Mouse (Mus musculus): ENCODE results near the gene Mpdu1.
"Not testable (repeated sequence)": the region's sequence is repeated elsewhere in the genome, so short reads cannot be mapped to it uniquely, and the experiment has no call there.

Mpdu1 gene

GRCm38 (mm10) chr11:69621571-69622268 is 40.7 kb downstream of the Mpdu1 start, which contains the start of gene Sat2:
Gene Sat2, plus strand, starts transcription at chr11:69622024.
- DNase-seq (ENCODE audit: low read depth): no peak

GRCm38 (mm10) chr11:69620394-69621081 is 41.9 kb downstream of the Mpdu1 start:
- no peak for DNase-seq (ENCODE audit: low read depth)

- DNase-seq (ENCODE audit: low read depth): no peak
Measured at GRCm38 (mm10) chr11:69617805-69618204, 44.6 kb downstream of the Mpdu1 start, which contains the start of gene Shbg. Gene Shbg, minus strand, starts transcription at chr11:69617905.

- DNase-seq (ENCODE audit: low read depth): no peak
Measured at GRCm38 (mm10) chr11:69616781-69617180, 45.7 kb downstream of the Mpdu1 start.

GRCm38 (mm10) chr11:69614257-69614588 is 48.2 kb downstream of the Mpdu1 start:
- DNase-seq (ENCODE audit: low read depth): not testable (repeated sequence)

GRCm38 (mm10) chr11:69613553-69614256 is 48.7 kb downstream of the Mpdu1 start:
- DNase-seq (ENCODE audit: low read depth): peak; percentile 62

GRCm38 (mm10) chr11:69610899-69611298 is 51.5 kb downstream of the Mpdu1 start:
- DNase-seq (ENCODE audit: low read depth): no peak

- no peak for DNase-seq (ENCODE audit: low read depth)
Measured at GRCm38 (mm10) chr11:69609416-69609815, 53.0 kb downstream of the Mpdu1 start.

GRCm38 (mm10) chr11:69608525-69608924 is 53.9 kb downstream of the Mpdu1 start:
- DNase-seq (ENCODE audit: low read depth): no peak

- DNase-seq (ENCODE audit: low read depth): no peak
Measured at GRCm38 (mm10) chr11:69606832-69607231, 55.6 kb downstream of the Mpdu1 start.
